Mouse (Mus musculus): ENCODE results near the gene Trex1.

Trex1 gene

GRCm38 (mm10) chr9:109050674-109050997 lies 8.9 kb downstream of the Trex1 start:
- DNase-seq = no peak

- no peak for DNase-seq
Measured at GRCm38 (mm10) chr9:109049996-109050673, 9.4 kb downstream of the Trex1 start.

- DNase-seq = no peak
Measured at GRCm38 (mm10) chr9:109049316-109049715, 10.2 kb downstream of the Trex1 start.

GRCm38 (mm10) chr9:109046306-109046705 lies 13.2 kb downstream of the Trex1 start:
- peak; percentile 41 to 53 for DNase-seq

GRCm38 (mm10) chr9:109041351-109041750 lies 18.2 kb downstream of the Trex1 start:
- no peak for DNase-seq

GRCm38 (mm10) chr9:109040906-109041305 lies 18.6 kb downstream of the Trex1 start:
- DNase-seq = no peak

- DNase-seq = no peak
Measured at GRCm38 (mm10) chr9:109040216-109040615, 19.3 kb downstream of the Trex1 start.

GRCm38 (mm10) chr9:109039681-109040080 lies 19.9 kb downstream of the Trex1 start:
- DNase-seq = no peak

GRCm38 (mm10) chr9:109038901-109039364 lies 20.6 kb downstream of the Trex1 start:
- peak; percentile 68 to 70 for DNase-seq

GRCm38 (mm10) chr9:109038086-109038895 lies 21.2 kb downstream of the Trex1 start, which contains the start of gene Shisa5:
Shisa5 (plus strand) TSS chr9:109038565.
- peak; percentile 34 to 59 for DNase-seq

- DNase-seq = no peak
Measured at GRCm38 (mm10) chr9:109032435-109032834, 27.1 kb downstream of the Trex1 start.

GRCm38 (mm10) chr9:109031686-109032085 lies 27.8 kb downstream of the Trex1 start:
- DNase-seq = no peak

- DNase-seq = no peak
Measured at GRCm38 (mm10) chr9:109031001-109031400, 28.5 kb downstream of the Trex1 start.

- DNase-seq = no peak
Measured at GRCm38 (mm10) chr9:109030312-109030711, 29.2 kb downstream of the Trex1 start.

GRCm38 (mm10) chr9:109028919-109029318 lies 30.6 kb downstream of the Trex1 start:
- no peak for DNase-seq

GRCm38 (mm10) chr9:109028421-109028820 lies 31.1 kb downstream of the Trex1 start:
- DNase-seq = no peak

- DNase-seq = no peak
Measured at GRCm38 (mm10) chr9:109027521-109027920, 32.0 kb downstream of the Trex1 start.

- no peak for DNase-seq
Measured at GRCm38 (mm10) chr9:109022866-109023685, 36.5 kb downstream of the Trex1 start.

GRCm38 (mm10) chr9:109021428-109021827 lies 38.1 kb downstream of the Trex1 start:
- DNase-seq = no peak

- no peak for DNase-seq
Measured at GRCm38 (mm10) chr9:109016973-109017604, 42.4 kb downstream of the Trex1 start.

- no peak for DNase-seq
Measured at GRCm38 (mm10) chr9:109015397-109015796, 44.1 kb downstream of the Trex1 start.

GRCm38 (mm10) chr9:109010316-109010690 lies 49.2 kb downstream of the Trex1 start:
- DNase-seq = no peak

Measured in cerebellum, postnatal 36 days (tissue).